Mouse (Mus musculus) brain, embryonic 14.5 days (tissue): ENCODE results near the gene Fyco1. TPM values are rescaled to one million over a fixed set of nuclear protein-coding genes. Genes with fewer than 3 reads are reported as not detected.
A peak's percentile ranks its signal among the peaks of the same experiment; 100 is the strongest.
"Not testable (repeated sequence)": the region's sequence is repeated elsewhere in the genome, so short reads cannot be mapped to it uniquely, and the experiment has no call there.

Experiments used
- DNase-seq: peaks from one replicate; pipeline ENCODE4 v3.0.0-alpha.2; 2011; ENCODE audit warnings: low read depth
- CTCF ChIP-seq: fragments of 200-500 bp; IDR thresholded peaks from 2 replicates; pipeline ENCODE4 v1.5.1; 2012; ENCODE audit warnings: inconsistent platforms, mild to moderate bottlenecking, moderate library complexity, borderline replicate concordance; ENCODE audit not compliant: insufficient read depth, insufficient read length; ENCODE audit errors: extremely low read depth
- POLR2A ChIP-seq: fragments of 200-500 bp; IDR thresholded peaks from 2 replicates; pipeline ENCODE4 v1.6.1; 2012; ENCODE audit warnings: mild to moderate bottlenecking, inconsistent platforms, borderline replicate concordance; ENCODE audit not compliant: poor library complexity, insufficient read depth, insufficient read length, severe bottlenecking; ENCODE audit errors: extremely low read depth
- polyA plus RNA-seq: library from polyadenylated mRNA; depleted of rRNA; stranded (reverse); fragments of >200 nt; gene quantifications from 2 replicates; pipeline ENCODE4 v1.2.3, GENCODE M21; 2012

Fyco1 gene
- polyA plus RNA-seq, 1 experiment = 8.1 TPM

GRCm38 (mm10) chr9:123814326-123814725 is 37.4 kb downstream of the Fyco1 start:
- TF ChIP-seq POLR2A = no peak
- TF ChIP-seq CTCF = no peak
- DNase-seq = no peak

DNA sequence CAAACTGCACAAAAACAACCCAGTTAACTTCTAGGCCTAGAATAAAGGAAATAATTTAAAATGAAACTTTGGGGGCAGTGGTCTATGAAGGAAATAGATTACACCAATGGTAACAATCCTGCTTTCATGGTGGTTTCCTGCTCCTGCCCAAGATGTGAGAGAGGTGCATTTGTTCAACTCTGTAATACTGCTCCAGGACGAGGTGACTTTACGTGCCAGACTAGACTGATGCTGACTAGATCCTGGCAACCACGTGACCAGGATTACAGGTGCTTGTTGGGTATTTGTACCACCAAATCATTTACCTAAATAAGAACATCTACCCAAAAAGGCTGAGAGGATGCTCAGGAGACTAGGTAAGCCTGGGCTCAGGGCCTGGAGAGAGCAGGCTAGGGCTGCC is 39.9 kb downstream of the Fyco1 start:
- TF ChIP-seq CTCF (no peak), POLR2A (no peak)
- DNase-seq = no peak

DNA sequence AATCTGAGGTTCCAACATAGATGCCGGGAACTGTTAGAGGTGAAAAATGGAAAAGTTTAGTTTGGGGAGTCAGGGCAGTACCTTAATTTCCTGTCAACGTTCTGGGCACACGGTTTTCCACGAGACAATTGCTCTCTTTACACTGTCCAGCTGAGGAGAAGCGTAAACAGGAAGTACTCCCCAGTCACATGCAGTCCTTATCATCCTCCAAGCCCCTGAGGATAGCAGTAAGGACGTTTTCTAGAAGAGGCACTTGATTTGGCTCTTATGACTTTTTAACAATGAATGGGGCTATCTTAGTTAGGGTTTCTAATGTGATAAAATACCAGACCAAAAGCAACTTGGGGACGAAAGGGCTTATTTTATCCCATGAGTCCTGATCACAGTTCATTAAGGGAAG is 43.1 kb downstream of the Fyco1 start:
- no peak for DNase-seq
- no peak for TF ChIP-seq POLR2A
- TF ChIP-seq CTCF = no peak

DNA sequence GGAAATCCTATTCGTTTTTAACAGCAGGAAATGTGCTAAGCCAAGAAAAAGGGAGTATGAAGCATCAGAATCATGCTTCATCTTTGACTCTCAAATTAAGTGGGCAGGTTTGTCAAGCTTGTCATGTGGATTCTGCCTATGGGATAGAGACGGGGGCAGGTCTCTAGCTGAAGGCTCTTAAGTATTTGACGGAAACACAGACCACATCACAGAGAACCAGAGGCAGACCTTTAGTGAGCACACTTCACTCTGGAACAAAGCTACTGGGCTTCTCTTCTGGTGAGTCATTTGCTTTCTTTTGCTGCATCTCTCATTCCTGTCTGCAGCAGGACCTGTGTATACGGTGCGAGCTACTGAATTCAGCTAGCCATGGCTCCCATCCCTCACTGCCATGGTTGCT is 45.4 kb downstream of the Fyco1 start, which contains the start of gene Cxcr6:
Cxcr6 (plus strand) TSS at position 209 of the 400 bp plus-strand sequence.
- TF ChIP-seq POLR2A (no peak), CTCF (no peak)
- DNase-seq = no peak

- TF ChIP-seq CTCF (no peak), POLR2A (no peak)
- no peak for DNase-seq
These were observed 46.5 kb downstream of the Fyco1 start for GRCm38 (mm10) chr9:123805241-123805640.

GRCm38 (mm10) chr9:123802896-123803295 is 48.8 kb downstream of the Fyco1 start:
- no peak for TF ChIP-seq POLR2A
- DNase-seq = no peak

DNA sequence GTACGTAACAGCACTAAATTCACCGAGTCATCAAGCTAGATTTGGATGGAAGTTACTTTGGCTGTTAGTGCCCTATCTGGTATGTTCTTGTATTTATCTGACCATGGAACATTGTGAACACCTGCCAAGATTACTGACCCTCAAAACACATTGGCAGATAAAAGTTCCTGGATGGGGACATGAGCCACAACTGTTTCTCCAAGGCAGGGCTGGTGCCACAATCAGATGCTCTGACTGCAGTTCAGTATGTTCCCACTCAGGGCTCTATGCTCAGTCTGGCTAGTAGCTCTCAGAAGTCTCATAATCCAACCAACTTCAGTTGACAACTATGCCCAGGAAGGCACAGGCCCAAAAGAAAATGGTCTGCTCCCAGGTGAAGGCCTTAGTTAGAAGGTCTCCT is 49.3 kb downstream of the Fyco1 start:
- TF ChIP-seq CTCF = no peak
- TF ChIP-seq POLR2A = no peak
- no peak for DNase-seq

- TF ChIP-seq POLR2A (no peak), CTCF (no peak)
- no peak for DNase-seq
These were observed 50.2 kb downstream of the Fyco1 start for GRCm38 (mm10) chr9:123801527-123801926.

DNA sequence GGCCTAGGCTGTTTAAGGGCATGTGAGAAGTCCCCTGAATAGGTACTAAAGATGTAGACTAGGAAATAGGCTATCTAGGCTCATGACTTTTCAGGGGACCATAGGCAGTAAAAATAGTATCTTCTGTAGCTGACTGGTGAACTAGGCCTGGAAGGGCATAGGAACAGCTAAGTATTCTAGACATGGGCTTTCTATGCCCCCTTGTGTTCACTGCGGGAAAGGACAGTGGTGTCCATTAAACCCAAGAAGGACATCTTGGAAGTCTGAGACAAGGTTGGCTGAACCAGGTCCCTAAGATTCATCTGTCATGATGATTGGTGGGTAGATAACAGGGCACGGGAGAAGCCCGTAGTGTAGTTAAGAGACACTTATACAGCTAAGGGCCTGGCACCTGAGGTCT is 55.5 kb downstream of the Fyco1 start:
- peak; percentile 50 for DNase-seq
- TF ChIP-seq CTCF (peak; percentile 61; the same call in 1 of the 2 replicates), POLR2A (no peak)

DNA sequence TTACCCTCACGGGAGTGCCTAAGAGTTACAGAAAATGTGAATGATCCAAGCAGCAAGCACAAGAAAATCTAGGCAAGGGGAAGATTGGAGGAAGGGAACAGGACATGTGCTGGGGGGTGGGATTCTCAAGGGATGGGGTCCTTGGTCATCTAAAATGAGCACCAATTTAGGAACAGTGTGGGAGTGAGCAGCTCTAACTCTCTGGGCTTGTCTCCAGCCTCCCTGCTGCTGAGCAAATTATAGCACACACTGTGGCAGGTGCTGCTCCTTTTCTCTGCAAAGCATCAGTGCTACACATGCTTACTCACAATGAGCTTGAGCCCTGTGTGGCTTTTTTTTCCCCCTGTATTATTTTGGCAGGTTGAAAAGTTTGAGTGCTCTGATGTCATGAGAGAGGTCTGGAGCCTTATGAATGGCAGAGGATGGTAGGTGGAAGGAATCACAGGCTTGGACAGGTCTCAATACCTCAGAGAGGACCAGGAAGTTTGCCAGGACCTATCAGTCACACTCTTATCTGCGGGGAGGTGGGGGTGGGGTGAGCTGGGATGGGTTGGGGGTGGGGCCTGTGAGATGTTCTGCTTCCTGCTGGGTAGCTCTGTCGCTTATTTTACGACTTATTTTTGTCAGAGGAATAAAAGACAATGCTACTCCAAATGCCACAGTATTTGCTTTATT is 62.7 kb downstream of the Fyco1 start:
- peak; percentile 2 for DNase-seq
- TF ChIP-seq CTCF = no peak
- TF ChIP-seq POLR2A = no peak

- TF ChIP-seq CTCF = peak; percentile 18; the same call in 1 of the 2 replicates
- DNase-seq = not testable (repeated sequence)
These were observed 78.4 kb downstream of the Fyco1 start for GRCm38 (mm10) chr9:123773299-123773698.

- TF ChIP-seq CTCF = no peak
- no peak for TF ChIP-seq POLR2A
- no peak for DNase-seq
These were observed 82.2 kb downstream of the Fyco1 start for GRCm38 (mm10) chr9:123769532-123769931.
